Comparison of ENCODE assay signal across 20 mouse cellular contexts in genomic region chr6:22538254-22538653, GRCm38 (mm10).
DNase-seq lines count a peak whose midpoint lies in the region; ATAC-seq and TF ChIP-seq lines count a peak whose summit lies in the region.
"Had no signal": no experiment of that assay in that cellular context is flagged by ENCODE, and none has a peak within 500 bp of the region (broad histone marks: within the 10 kb centered on the region; RNA-seq: fewer than 3 reads in every experiment).

No protein-coding gene starts in this region.

- H3K9ac ChIP-seq in liver, adult 2 months (ENCODE audit: low read depth, low read length): no peak overlapping the region
- H3K9ac ChIP-seq in lung, postnatal 0 days (replicated peaks; ENCODE audit: low read depth): no peak overlapping the region
- H3K9ac ChIP-seq: embryonic facial prominence, embryonic 13.5 days; embryonic facial prominence, embryonic 15.5 days; forebrain, embryonic 12.5 days had no signal

- H3K4me3 ChIP-seq in liver, adult 2 months (ENCODE audit: insufficient read depth, low read depth, low read length): no peak overlapping the region
- no peak overlapping the region for H3K4me3 ChIP-seq in lung, postnatal 0 days (ENCODE audit: low read depth, low read length)
- H3K4me3 ChIP-seq: embryonic facial prominence, embryonic 13.5 days; embryonic facial prominence, embryonic 15.5 days; erythroblast, embryonic 14.5 days; forebrain, embryonic 12.5 days had no signal

- H3K36me3 ChIP-seq in liver, adult 2 months (ENCODE audit: control insufficient read depth, insufficient read depth, low read length): no peaks in the 10 kb centered on the region
- H3K36me3 ChIP-seq in lung, postnatal 0 days (ENCODE audit: insufficient read depth, low read length): no peaks in the 10 kb centered on the region
- H3K36me3 ChIP-seq: embryonic facial prominence, embryonic 13.5 days; embryonic facial prominence, embryonic 15.5 days; forebrain, embryonic 12.5 days had no signal

- no peak for TF ChIP-seq POLR2A in liver, adult 2 months (IDR thresholded peaks at IDR 0.05; ENCODE audit: extremely low read depth, insufficient read depth, low read length)

- no peaks in the 10 kb centered on the region for H3K4me1 ChIP-seq in liver, adult 2 months (ENCODE audit: control insufficient read depth, insufficient read depth, low read length)
- no peaks in the 10 kb centered on the region for H3K4me1 ChIP-seq in lung, postnatal 0 days (ENCODE audit: insufficient read depth, low read depth, low read length)
- H3K4me1 ChIP-seq: embryonic facial prominence, embryonic 15.5 days; forebrain, embryonic 12.5 days had no signal

- no peak overlapping the region for H3K27ac ChIP-seq in liver, adult 2 months (replicated peaks; ENCODE audit: insufficient read depth, low read depth, low read length)
- H3K27ac ChIP-seq in lung, postnatal 0 days (ENCODE audit: low read length): no peak overlapping the region
- H3K27ac ChIP-seq: embryonic facial prominence, embryonic 13.5 days; embryonic facial prominence, embryonic 15.5 days; forebrain, embryonic 12.5 days had no signal

- peak; percentile 34; the same call in 1 of the 2 replicates for TF ChIP-seq EP300 in lung, postnatal 0 days (IDR thresholded peaks at IDR 0.05)

- no peaks in the 10 kb centered on the region for H3K27me3 ChIP-seq in liver, adult 2 months (ENCODE audit: control insufficient read depth, insufficient read depth, low read length)
- H3K27me3 ChIP-seq in lung, postnatal 0 days (replicated peaks; ENCODE audit: insufficient read depth, low read length): no peaks in the 10 kb centered on the region
- H3K27me3 ChIP-seq: embryonic facial prominence, embryonic 13.5 days; embryonic facial prominence, embryonic 15.5 days; forebrain, embryonic 12.5 days had no signal

- no peak for TF ChIP-seq CTCF in liver, adult 2 months (IDR thresholded peaks at IDR 0.05; ENCODE audit: low read depth, low read length)
- TF ChIP-seq CTCF in lung, postnatal 0 days (IDR thresholded peaks at IDR 0.05): no peak

- 35% methylated on average over 4 of the region's 4 CpGs for WGBS in liver, adult 2 months
- WGBS in lung, postnatal 0 days: 63% methylated on average over 4 of the region's 4 CpGs

- peak; percentile 79 for ATAC-seq in lung, postnatal 0 days
- ATAC-seq: forebrain, embryonic 14.5 days; forebrain, embryonic 16.5 days had no signal

- H3K9me3 ChIP-seq in lung, postnatal 0 days (ENCODE audit: low read length): no peaks in the 10 kb centered on the region
- H3K9me3 ChIP-seq: embryonic facial prominence, embryonic 13.5 days; embryonic facial prominence, embryonic 15.5 days; forebrain, embryonic 12.5 days had no signal

- no peak overlapping the region for H3K4me2 ChIP-seq in lung, postnatal 0 days (replicated peaks; ENCODE audit: low read depth, low read length)
- H3K4me2 ChIP-seq: embryonic facial prominence, embryonic 13.5 days; embryonic facial prominence, embryonic 15.5 days; forebrain, embryonic 12.5 days had no signal

- H3K79me2 ChIP-seq in liver, adult 2 months (ENCODE audit: control insufficient read depth, insufficient read depth, low read length): no peaks in the 10 kb centered on the region

- DNase-seq in liver, adult 2 months (ENCODE audit: extremely low read depth, low read depth, low spot score): peak; percentile 7
- DNase-seq in liver: no peak
- peak; percentile 19 for DNase-seq in lung, postnatal 0 days (ENCODE audit: low spot score)
- no peak for DNase-seq in lung, postnatal 4 days
- DNase-seq: adrenal gland, adult 2 months; adrenal gland, postnatal 10 days; adrenal gland, postnatal 25 days; cerebellum, adult 11 months; cerebellum, adult 18-20 months; cerebellum, adult 8-10 months; cerebellum, adult 9-11 months; cerebellum, postnatal 14 days; cerebellum, postnatal 36 days; embryo, embryonic 11 days had no signal

Comparison
In these comparisons a context has a peak if more than half of its experiments do, and no peak if none do; other contexts are left out.
1. DNase-seq: peak in liver, adult 2 months (single experiment) and lung, postnatal 0 days (single experiment); none in liver (single experiment) and lung, postnatal 4 days (0 of 2).